Mouse (Mus musculus) ES-Bruce4 (cell line): ENCODE measurements around the gene Pgbd5.

ENCODE experiments used
- CTCF ChIP-seq: IDR thresholded peaks from one replicate; pipeline ENCODE4 v1.8.1; 2011; ENCODE audit warnings: low read depth, low read length
- POLR2A ChIP-seq: IDR thresholded peaks from one replicate; pipeline ENCODE4 v1.8.1; 2011; ENCODE audit warnings: low read length; ENCODE audit not compliant: insufficient read depth

DNA sequence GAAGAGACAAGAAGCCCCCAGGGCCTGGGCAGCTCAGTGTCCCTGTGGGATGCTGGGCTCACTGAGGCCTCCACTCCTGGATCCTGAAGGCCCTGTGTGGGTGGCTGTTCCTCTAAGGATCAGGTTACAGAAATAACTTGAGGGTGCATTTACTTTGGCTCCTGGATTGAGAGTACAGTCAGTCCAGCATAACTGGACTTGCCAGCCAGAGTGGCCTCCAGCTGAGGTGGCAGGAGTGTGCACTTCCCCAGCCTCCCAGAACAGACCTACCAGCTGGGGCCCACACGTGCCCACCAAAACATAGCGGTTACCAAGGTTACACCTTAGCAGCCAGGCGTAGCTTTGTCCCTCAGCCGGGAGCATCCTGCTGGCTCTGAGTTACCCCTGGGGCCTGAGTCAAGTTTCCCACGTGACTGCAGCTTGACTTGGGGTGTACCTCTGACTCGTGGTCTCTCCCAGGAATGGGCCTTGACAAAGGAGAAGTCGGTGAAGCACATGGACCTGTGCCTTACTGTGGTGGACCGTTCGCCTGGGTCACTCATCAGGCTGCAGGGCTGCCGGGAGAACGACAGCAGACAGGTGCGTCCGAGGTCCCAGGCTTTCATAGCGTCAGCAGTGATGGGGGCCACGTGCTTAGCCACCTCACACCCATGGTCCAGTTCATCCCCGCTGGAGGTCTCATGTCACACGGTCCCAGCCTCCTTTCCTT lies 98.9 kb downstream of the Pgbd5 start:
- TF ChIP-seq POLR2A (no peak), CTCF (no peak)
